Mouse (Mus musculus): ENCODE measurements around the gene Lrp10. TPM values are rescaled to one million over a fixed set of nuclear protein-coding genes. Genes with fewer than 3 reads are reported as not detected.
A peak's percentile ranks its signal among the peaks of the same experiment; 100 is the strongest.

The Lrp10 gene
- polyA plus RNA-seq, 1 experiment from 2014 or later, result 27.5 TPM

- Histone ChIP-seq H3K4me1 (ENCODE audit: control insufficient read depth, insufficient read depth, low read length) (no peaks in the 10 kb centered on the region), H3K9me3 (ENCODE audit: control insufficient read depth, low read length) (no peaks in the 10 kb centered on the region), H3K9ac (replicated peaks; ENCODE audit: low read length) (no peak overlapping the region), H3K27ac (replicated peaks; ENCODE audit: low read depth, low read length) (no peak overlapping the region), H3K27me3 (ENCODE audit: control insufficient read depth, insufficient read depth, low read length) (no peaks in the 10 kb centered on the region), H3K4me3 (replicated peaks; ENCODE audit: low read depth, low read length) (no peak overlapping the region), H3K4me2 (ENCODE audit: low read length) (no peak overlapping the region), H3K36me3 (ENCODE audit: control insufficient read depth, insufficient read depth, low read length) (no peaks in the 10 kb centered on the region)
- DNase-seq (no peak), ATAC-seq (ENCODE audit: low FRiP score, low TSS enrichment) (no peak)
These were observed 24.4 kb downstream of the Lrp10 start for GRCm38 (mm10) chr14:54488350-54488749.

GRCm38 (mm10) chr14:54492345-54493131 is 28.6 kb downstream of the Lrp10 start:
- no peaks in the 10 kb centered on the region for H3K27me3 ChIP-seq (ENCODE audit: control insufficient read depth, insufficient read depth, low read length)
- H3K4me1 ChIP-seq (ENCODE audit: control insufficient read depth, insufficient read depth, low read length), result no peaks in the 10 kb centered on the region
- no peak for DNase-seq
- 69% methylated on average over 18 of the region's 18 CpGs for WGBS
- no peak overlapping the region for H3K9ac ChIP-seq (replicated peaks; ENCODE audit: low read length)
- no peaks in the 10 kb centered on the region for H3K9me3 ChIP-seq (ENCODE audit: control insufficient read depth, low read length)
- no peak overlapping the region for H3K27ac ChIP-seq (replicated peaks; ENCODE audit: low read depth, low read length)
- no peak overlapping the region for H3K4me2 ChIP-seq (ENCODE audit: low read length)
- H3K4me3 ChIP-seq (replicated peaks; ENCODE audit: low read depth, low read length), result no peak overlapping the region
- H3K36me3 ChIP-seq (ENCODE audit: control insufficient read depth, insufficient read depth, low read length), result no peaks in the 10 kb centered on the region
- no peak for ATAC-seq (ENCODE audit: low FRiP score, low TSS enrichment)

- no peaks in the 10 kb centered on the region for H3K36me3 ChIP-seq (ENCODE audit: control insufficient read depth, insufficient read depth, low read length)
- 91% methylated on average over 5 of the region's 5 CpGs for WGBS
These were observed 29.3 kb downstream of the Lrp10 start for GRCm38 (mm10) chr14:54493236-54493635.

GRCm38 (mm10) chr14:54494234-54494633 is 30.3 kb downstream of the Lrp10 start:
- ATAC-seq (ENCODE audit: low FRiP score, low TSS enrichment), result peak; percentile 17; the same call in 1 of the 2 replicates

More at GRCm38 (mm10) chr14:54493236-54493635, 29.3 kb downstream of the Lrp10 start:
- Histone ChIP-seq H3K4me3 (replicated peaks; ENCODE audit: low read depth, low read length) (no peak overlapping the region), H3K9ac (replicated peaks; ENCODE audit: low read length) (no peak overlapping the region), H3K4me2 (ENCODE audit: low read length) (no peak overlapping the region), H3K4me1 (ENCODE audit: control insufficient read depth, insufficient read depth, low read length) (no peaks in the 10 kb centered on the region), H3K27me3 (ENCODE audit: control insufficient read depth, insufficient read depth, low read length) (no peaks in the 10 kb centered on the region), H3K27ac (replicated peaks; ENCODE audit: low read depth, low read length) (no peak overlapping the region), H3K9me3 (ENCODE audit: control insufficient read depth, low read length) (no peaks in the 10 kb centered on the region)
- ATAC-seq (ENCODE audit: low FRiP score, low TSS enrichment) (no peak), DNase-seq (no peak)

GRCm38 (mm10) chr14:54496706-54497105 is 32.8 kb downstream of the Lrp10 start:
- H3K27me3 ChIP-seq (ENCODE audit: control insufficient read depth, insufficient read depth, low read length), result no peaks in the 10 kb centered on the region
- H3K4me1 ChIP-seq (ENCODE audit: control insufficient read depth, insufficient read depth, low read length), result no peaks in the 10 kb centered on the region
- no peak overlapping the region for H3K9ac ChIP-seq (replicated peaks; ENCODE audit: low read length)
- no peak overlapping the region for H3K27ac ChIP-seq (replicated peaks; ENCODE audit: low read depth, low read length)
- H3K36me3 ChIP-seq (ENCODE audit: control insufficient read depth, insufficient read depth, low read length), result no peaks in the 10 kb centered on the region
- ATAC-seq (ENCODE audit: low FRiP score, low TSS enrichment), result no peak
- DNase-seq, result no peak
- no peaks in the 10 kb centered on the region for H3K9me3 ChIP-seq (ENCODE audit: control insufficient read depth, low read length)
- no peak overlapping the region for H3K4me2 ChIP-seq (ENCODE audit: low read length)
- WGBS, result 86% methylated on average over 14 of the region's 14 CpGs
- H3K4me3 ChIP-seq (replicated peaks; ENCODE audit: low read depth, low read length), result no peak overlapping the region

More at GRCm38 (mm10) chr14:54494234-54494633, 30.3 kb downstream of the Lrp10 start:
- Histone ChIP-seq H3K9me3 (ENCODE audit: control insufficient read depth, low read length) (no peaks in the 10 kb centered on the region), H3K36me3 (ENCODE audit: control insufficient read depth, insufficient read depth, low read length) (no peaks in the 10 kb centered on the region), H3K4me2 (ENCODE audit: low read length) (no peak overlapping the region), H3K4me3 (replicated peaks; ENCODE audit: low read depth, low read length) (no peak overlapping the region), H3K4me1 (ENCODE audit: control insufficient read depth, insufficient read depth, low read length) (no peaks in the 10 kb centered on the region), H3K27me3 (ENCODE audit: control insufficient read depth, insufficient read depth, low read length) (no peaks in the 10 kb centered on the region), H3K27ac (replicated peaks; ENCODE audit: low read depth, low read length) (no peak overlapping the region), H3K9ac (replicated peaks; ENCODE audit: low read length) (no peak overlapping the region)
- DNase-seq, result peak; percentile 81
- 2% methylated on average over 3 of the region's 3 CpGs for WGBS

- ATAC-seq (ENCODE audit: low FRiP score, low TSS enrichment) (no peak), DNase-seq (no peak)
- 82% methylated on average over 2 of the region's 2 CpGs for WGBS
- Histone ChIP-seq H3K36me3 (ENCODE audit: control insufficient read depth, insufficient read depth, low read length) (no peaks in the 10 kb centered on the region), H3K27ac (replicated peaks; ENCODE audit: low read depth, low read length) (no peak overlapping the region), H3K4me3 (replicated peaks; ENCODE audit: low read depth, low read length) (no peak overlapping the region), H3K9ac (replicated peaks; ENCODE audit: low read length) (no peak overlapping the region), H3K9me3 (ENCODE audit: control insufficient read depth, low read length) (no peaks in the 10 kb centered on the region), H3K4me2 (ENCODE audit: low read length) (no peak overlapping the region), H3K27me3 (ENCODE audit: control insufficient read depth, insufficient read depth, low read length) (no peaks in the 10 kb centered on the region), H3K4me1 (ENCODE audit: control insufficient read depth, insufficient read depth, low read length) (no peaks in the 10 kb centered on the region)
These were observed 35.4 kb downstream of the Lrp10 start for GRCm38 (mm10) chr14:54499330-54499729.

- no peak overlapping the region for H3K4me2 ChIP-seq (ENCODE audit: low read length)
- WGBS, result 91% methylated on average over 2 of the region's 2 CpGs
These were observed 37.4 kb downstream of the Lrp10 start for GRCm38 (mm10) chr14:54501365-54501764.

GRCm38 (mm10) chr14:54503092-54503491 is 39.2 kb downstream of the Lrp10 start:
- Histone ChIP-seq H3K4me2 (ENCODE audit: low read length) (no peak overlapping the region), H3K27me3 (ENCODE audit: control insufficient read depth, insufficient read depth, low read length) (no peaks in the 10 kb centered on the region), H3K27ac (replicated peaks; ENCODE audit: low read depth, low read length) (no peak overlapping the region), H3K4me1 (ENCODE audit: control insufficient read depth, insufficient read depth, low read length) (no peaks in the 10 kb centered on the region), H3K9ac (replicated peaks; ENCODE audit: low read length) (no peak overlapping the region), H3K9me3 (ENCODE audit: control insufficient read depth, low read length) (no peaks in the 10 kb centered on the region), H3K36me3 (ENCODE audit: control insufficient read depth, insufficient read depth, low read length) (peaks cover 18% of the 10 kb centered on the region), H3K4me3 (replicated peaks; ENCODE audit: low read depth, low read length) (no peak overlapping the region)
- WGBS, result 76% methylated on average over 2 of the region's 2 CpGs
- DNase-seq (no peak), ATAC-seq (ENCODE audit: low FRiP score, low TSS enrichment) (no peak)

More at GRCm38 (mm10) chr14:54501365-54501764, 37.4 kb downstream of the Lrp10 start:
- ATAC-seq (ENCODE audit: low FRiP score, low TSS enrichment) (no peak), DNase-seq (no peak)
- Histone ChIP-seq H3K9me3 (ENCODE audit: control insufficient read depth, low read length) (no peaks in the 10 kb centered on the region), H3K27ac (replicated peaks; ENCODE audit: low read depth, low read length) (no peak overlapping the region), H3K4me1 (ENCODE audit: control insufficient read depth, insufficient read depth, low read length) (no peaks in the 10 kb centered on the region), H3K9ac (replicated peaks; ENCODE audit: low read length) (no peak overlapping the region), H3K36me3 (ENCODE audit: control insufficient read depth, insufficient read depth, low read length) (peaks cover 2% of the 10 kb centered on the region; the same call in 1 of the 2 replicates), H3K27me3 (ENCODE audit: control insufficient read depth, insufficient read depth, low read length) (no peaks in the 10 kb centered on the region), H3K4me3 (replicated peaks; ENCODE audit: low read depth, low read length) (no peak overlapping the region)

- no peak overlapping the region for H3K9ac ChIP-seq (replicated peaks; ENCODE audit: low read length)
- H3K36me3 ChIP-seq (ENCODE audit: control insufficient read depth, insufficient read depth, low read length), result peaks cover 84% of the 10 kb centered on the region
- no peak overlapping the region for H3K27ac ChIP-seq (replicated peaks; ENCODE audit: low read depth, low read length)
- H3K4me2 ChIP-seq (ENCODE audit: low read length), result no peak overlapping the region
- no peak for DNase-seq
- no peaks in the 10 kb centered on the region for H3K4me1 ChIP-seq (ENCODE audit: control insufficient read depth, insufficient read depth, low read length)
- H3K4me3 ChIP-seq (replicated peaks; ENCODE audit: low read depth, low read length), result no peak overlapping the region
- no peak for ATAC-seq (ENCODE audit: low FRiP score, low TSS enrichment)
- H3K9me3 ChIP-seq (ENCODE audit: control insufficient read depth, low read length), result no peaks in the 10 kb centered on the region
- no peaks in the 10 kb centered on the region for H3K27me3 ChIP-seq (ENCODE audit: control insufficient read depth, insufficient read depth, low read length)
- WGBS, result 94% methylated on average over 9 of the region's 9 CpGs
These were observed 45.8 kb downstream of the Lrp10 start for GRCm38 (mm10) chr14:54509774-54510173.

Data from midbrain, embryonic 14.5 days (tissue).